Mouse (Mus musculus) duodenum, adult 2 months (tissue): Measurements from ENCODE around the gene Dydc2. TPM values are rescaled to one million over a fixed set of nuclear protein-coding genes. Genes with fewer than 3 reads are reported as not detected.

ENCODE experiments used
- polyA plus RNA-seq: library from polyadenylated mRNA; depleted of rRNA; stranded (reverse); fragments of >200 nt; gene quantifications from 2 replicates; pipeline ENCODE4 v1.2.3, GENCODE M21; 2012; ENCODE audit warnings: low replicate concordance; rRNA removed

Gene Dydc2
- polyA plus RNA-seq, result not detected in 2 replicates

GRCm38 (mm10) chr14:41069108-41069507, at the start of gene Dydc2:
TSS of gene Dydc2 (minus strand) at chr14:41069208.

GRCm38 (mm10) chr14:41104853-41105444, 35.9 kb upstream of the Dydc2 start, which contains the start of gene Mat1a:
TSS of gene Mat1a (plus strand) at chr14:41105035.

DNA sequence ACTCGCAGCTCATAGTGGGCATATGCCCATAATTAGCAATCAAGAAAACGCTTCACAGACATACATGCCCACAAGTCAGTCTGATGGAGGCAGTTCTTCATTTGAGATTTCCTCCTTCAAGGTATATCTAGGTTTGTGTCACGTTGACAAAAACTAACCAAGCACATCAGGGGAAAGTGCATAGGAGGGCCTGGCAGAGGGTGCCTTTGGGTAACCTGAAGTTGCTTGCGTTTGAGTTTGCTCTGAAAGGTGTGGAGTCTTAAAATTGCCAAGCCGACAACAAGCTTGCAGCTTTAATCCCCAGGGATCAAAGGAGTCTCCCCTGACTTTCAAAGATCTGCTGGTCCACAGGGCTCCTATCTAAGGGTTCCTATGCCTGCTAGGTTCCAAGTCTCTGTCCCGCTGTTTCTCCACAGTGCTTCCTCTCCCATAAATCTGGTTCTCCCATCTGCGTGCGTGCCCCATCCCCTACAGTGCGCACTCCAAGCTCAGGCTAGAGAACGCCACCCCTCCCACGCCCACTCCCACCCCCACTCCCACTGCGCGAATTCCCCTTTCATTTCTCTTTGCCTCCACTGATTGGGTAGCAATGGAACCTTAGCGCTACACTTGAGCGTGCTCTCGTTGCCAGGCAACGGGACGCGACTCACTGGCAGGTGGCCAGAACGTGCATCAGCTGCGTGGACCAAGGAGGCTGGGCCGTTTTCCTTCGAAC, 3.4 kb upstream of the Dydc2 start, which contains the start of gene Dydc1:
TSS of gene Dydc1 (plus strand) at position 683 of the 715 bp plus-strand sequence.

GRCm38 (mm10) chr14:41013630-41014613, 55.1 kb downstream of the Dydc2 start, which contains the start of gene Fam213a:
TSS of gene Fam213a (minus strand) at chr14:41013788.

Other genes starting within 250 kb of the Dydc2 start
- 0.08 and 0.21 TPM in 2 replicates for gene Sh2d4b, start 175.9 kb downstream of the Dydc2 start, polyA plus RNA-seq
- gene Tspan14, start 102.4 kb downstream of the Dydc2 start, polyA plus RNA-seq, result 29.3 and 45.6 TPM in 2 replicates
- 50.3 and 83.6 TPM in 2 replicates for gene Fam213a, start 55.4 kb downstream of the Dydc2 start, polyA plus RNA-seq
- gene Dydc1, start 3.7 kb upstream of the Dydc2 start, polyA plus RNA-seq, result not detected in 2 replicates
- gene Mat1a, start 35.8 kb upstream of the Dydc2 start, polyA plus RNA-seq, result 0.39 TPM in 1 of 2 replicates, not detected in the other
- not detected in 2 replicates for gene Sftpa1, start 62.6 kb upstream of the Dydc2 start, polyA plus RNA-seq
- gene Mbl1, start 82.2 kb upstream of the Dydc2 start, polyA plus RNA-seq, result not detected in 2 replicates
- not detected in 2 replicates for gene Sftpd, start 115.9 kb upstream of the Dydc2 start, polyA plus RNA-seq
- not detected in 2 replicates for gene Gm2832, start 209.6 kb upstream of the Dydc2 start, polyA plus RNA-seq